Mouse (Mus musculus) ovary, postnatal 14 days (tissue): ENCODE results near the gene Metrnl.

Experiments
- DNase-seq: peaks from one replicate; pipeline ENCODE4 v3.0.0; 2022; ENCODE audit warnings: low spot score

The Metrnl gene

DNA sequence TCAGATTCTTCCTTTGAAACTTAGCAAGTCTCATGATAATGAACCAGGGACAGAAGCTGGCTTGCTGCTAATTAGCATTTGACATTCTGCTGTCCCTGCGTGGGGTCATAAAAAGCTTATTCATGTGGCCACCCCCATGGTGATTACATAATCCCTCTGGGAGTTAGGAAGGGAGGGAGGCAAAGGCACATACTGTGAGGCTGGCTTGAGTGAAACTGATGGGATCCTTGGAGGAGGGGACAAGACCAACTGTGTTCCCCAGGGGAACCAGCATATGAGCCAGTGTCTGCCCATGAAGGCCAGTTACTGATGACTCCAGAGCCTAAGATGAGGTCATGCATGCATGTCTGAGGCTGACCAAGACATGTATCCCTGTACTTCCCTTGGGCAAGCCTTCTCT, 33.5 kb downstream of the Metrnl start:
- DNase-seq = no peak

DNA sequence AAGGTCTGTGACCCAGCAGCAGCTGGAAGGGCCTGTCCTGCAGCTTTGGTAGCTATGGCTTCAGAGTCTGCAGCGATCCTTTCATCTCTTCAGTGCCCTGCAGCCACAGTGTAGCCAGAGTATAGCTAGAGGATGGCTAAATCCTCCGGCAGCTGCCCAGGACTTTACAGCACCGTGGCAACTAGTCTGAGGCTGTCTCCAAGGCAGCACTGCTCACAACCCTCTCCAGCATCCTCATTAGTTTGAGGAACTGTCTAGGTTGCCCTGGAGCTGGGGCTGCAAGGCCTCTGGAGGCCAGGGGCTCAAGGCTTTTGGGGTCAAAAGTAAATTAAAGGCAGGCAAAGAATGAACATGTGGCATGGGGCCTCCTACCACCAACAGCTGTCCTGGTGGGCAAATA, 37.3 kb downstream of the Metrnl start:
- DNase-seq = no peak

DNA sequence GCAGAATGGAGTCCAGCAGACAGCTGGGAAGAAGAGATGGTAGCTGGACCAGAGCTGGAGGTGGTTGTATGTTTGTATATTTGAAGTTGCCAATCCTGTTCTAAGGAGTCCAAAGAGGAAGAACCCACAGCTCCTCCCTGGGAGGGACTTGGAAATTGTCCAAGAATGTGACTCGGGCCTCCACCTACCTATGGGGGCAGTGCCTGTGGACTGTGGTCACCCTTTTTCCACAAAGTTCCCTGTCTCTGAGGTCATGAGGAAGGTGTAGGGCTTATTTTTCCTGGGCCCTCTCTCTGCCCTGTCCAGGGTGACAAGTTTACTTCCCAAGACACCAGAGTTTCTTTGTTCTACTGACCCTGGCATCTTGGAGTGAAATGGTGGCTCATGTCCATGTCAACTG, 39.6 kb downstream of the Metrnl start:
- no peak for DNase-seq

DNA sequence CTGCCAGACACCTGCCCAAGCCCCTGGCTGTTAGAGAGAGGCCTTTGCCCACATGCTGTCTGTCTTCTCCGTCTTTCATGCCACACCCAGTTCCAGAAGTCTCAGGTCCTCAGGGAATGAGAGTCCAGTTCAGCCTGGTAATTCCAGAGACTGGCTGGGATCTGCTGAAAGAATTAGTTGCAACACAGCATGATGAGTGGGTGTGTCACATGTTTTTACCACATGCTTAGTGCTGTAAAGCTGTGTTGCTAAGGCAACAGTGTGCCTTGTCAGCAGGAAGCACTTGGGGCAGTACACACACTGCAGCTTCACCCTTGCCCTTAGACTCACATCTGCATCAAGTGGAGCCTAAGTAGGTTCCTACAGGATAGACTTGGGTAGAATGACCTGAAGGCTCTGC, 40.1 kb downstream of the Metrnl start:
- no peak for DNase-seq

DNA sequence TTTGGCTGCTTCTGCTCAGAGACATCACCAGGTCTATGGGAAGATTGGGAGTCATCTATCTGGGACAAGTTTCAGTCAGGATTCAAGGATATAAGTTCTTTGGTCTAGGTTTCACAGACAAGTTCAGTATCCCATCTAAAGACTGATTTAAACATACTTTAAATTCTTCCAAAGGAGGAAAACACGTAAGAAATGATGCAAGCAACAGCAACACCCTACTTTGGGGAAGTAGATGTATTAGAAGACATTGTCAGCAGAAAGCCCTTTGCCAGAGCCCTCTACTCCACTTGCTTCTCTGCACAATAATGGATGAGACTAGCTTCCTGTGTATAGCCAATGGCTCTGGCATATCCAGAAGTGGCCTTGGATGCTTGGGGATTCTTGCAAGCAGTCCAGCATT, 41.8 kb downstream of the Metrnl start:
- no peak for DNase-seq

DNA sequence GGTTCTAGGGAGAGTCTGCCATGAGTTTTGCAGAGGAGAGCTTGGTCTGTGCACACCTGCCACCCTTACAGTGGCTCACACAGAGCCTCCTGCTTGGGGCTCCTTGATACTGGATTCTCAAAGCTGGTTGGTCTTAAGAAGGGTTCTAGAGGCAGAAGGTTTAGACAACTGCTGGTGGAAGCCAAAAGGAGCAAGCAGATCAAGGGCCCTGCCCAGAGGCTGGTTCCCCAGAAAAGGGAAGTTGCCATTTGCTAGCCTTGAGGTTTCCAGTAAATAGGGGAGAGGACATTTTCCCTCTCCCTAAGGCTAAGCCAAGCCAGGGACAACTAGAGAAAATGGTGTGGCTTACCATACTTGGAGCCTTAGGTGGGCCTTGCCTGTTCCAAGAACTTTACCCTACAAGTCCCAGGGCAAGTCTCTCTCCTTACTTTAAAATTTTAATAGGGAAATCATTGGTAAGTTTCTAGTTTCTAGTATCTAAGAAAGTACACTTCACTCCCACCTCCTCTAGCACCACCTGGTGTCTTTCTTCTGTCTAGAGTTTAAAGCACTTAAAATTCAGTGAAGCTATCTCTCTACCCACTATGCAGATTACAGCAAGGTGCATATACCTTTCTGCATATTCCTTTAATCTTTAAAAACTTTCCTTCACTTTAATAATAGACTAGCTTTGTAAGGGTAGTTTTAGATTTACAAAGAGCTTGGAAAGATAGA, 42.7 kb downstream of the Metrnl start:
- DNase-seq = no peak

DNA sequence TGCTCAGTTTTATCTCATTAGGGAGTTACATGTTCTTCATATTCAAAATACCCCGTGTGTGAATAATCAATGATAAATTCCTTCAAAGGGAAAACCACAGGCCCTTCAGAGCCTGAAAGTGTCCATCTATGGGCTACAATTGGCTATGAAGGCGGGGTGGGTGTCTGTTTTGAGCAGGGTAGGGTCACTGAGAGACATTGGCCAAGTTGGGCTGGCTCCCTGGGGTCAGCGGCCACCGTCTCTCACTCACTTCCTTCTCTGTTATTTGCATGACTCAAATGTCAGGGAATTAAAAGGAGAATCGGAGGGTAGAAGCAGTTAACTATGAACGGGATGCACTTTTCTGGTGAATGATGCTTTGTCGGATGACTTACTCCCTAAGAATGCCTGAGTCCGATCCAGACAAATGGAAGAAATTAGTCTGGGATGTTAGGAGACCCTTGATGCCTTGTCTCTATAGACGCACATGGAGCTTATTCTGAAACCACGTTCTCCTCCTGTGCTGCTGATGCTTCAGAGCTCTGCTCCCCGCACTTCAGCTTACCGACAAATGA, 45.7 kb downstream of the Metrnl start:
- no peak for DNase-seq

DNA sequence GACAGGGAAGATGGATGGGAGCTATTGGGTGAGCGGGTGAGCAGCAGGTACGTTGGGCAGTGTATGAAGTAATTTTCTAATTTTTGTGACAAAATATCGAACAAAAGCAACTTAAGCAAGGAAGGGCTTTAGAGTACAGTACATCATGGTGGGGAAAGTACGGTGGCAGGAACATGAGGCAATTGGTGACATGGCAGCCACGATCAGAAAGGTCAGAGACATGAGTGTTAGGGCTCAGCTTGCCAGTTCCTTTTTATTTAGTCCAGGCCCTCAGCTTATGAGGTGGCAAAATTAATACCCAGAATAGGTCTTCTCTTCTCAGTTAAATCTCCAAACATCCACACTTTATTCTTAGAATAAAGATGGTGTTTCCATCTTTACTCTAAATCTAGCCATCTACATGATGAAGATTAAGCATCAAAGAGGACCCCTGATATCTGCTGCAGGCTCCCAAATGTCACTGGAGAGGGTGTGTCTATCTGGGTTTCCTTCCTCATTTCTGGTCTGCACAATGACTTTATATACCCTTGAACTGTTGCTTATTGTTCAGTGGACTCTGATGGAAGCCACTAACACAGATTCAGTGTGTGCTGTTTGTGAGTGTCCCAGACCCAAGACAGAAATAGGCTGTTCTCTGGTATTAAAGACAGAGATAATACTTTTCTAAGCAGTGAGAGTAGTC, 46.8 kb downstream of the Metrnl start:
- DNase-seq = no peak
